Mouse (Mus musculus) heart, adult 11 months (tissue): ENCODE data around the gene Rpl9-ps1.

Experiments
- DNase-seq: peaks from one replicate; pipeline ENCODE4 v3.0.0; 2022

The Rpl9-ps1 gene

GRCm38 (mm10) chr11:83645521-83645920 lies at the start of gene Rpl9-ps1:
TSS of gene Rpl9-ps1 (minus strand) at chr11:83645621.
- no peak for DNase-seq

- peak; percentile 24 for DNase-seq
Measured at GRCm38 (mm10) chr11:83692008-83692407, 46.6 kb upstream of the Rpl9-ps1 start.

- no peak for DNase-seq
Measured at GRCm38 (mm10) chr11:83689918-83690317, 44.5 kb upstream of the Rpl9-ps1 start.

- no peak for DNase-seq
Measured at GRCm38 (mm10) chr11:83675665-83676064, 30.2 kb upstream of the Rpl9-ps1 start.

- DNase-seq, result no peak
Measured at GRCm38 (mm10) chr11:83671743-83672142, 26.3 kb upstream of the Rpl9-ps1 start.

DNA sequence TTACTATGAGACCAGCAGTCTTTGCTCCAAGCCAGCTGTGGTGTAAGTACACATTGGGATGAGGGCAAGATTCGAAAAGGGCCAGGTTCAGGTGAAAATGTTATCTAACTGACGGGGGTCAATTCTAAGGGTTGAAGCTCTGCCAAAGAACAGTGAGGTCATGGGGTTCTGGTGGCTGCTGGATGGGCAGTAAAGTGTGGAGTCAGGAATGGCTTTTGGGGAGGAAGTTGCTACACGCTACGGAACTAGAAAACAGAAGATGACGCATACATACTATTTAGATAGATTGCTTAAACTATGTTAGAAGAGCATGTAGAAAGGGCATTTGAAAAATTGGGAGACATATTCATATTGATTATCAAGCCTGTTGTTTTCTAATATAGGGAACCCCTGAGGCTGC lies 18.1 kb upstream of the Rpl9-ps1 start:
- peak; percentile 89 for DNase-seq

- DNase-seq, result peak; percentile 92
Measured at GRCm38 (mm10) chr11:83662204-83662603, 16.8 kb upstream of the Rpl9-ps1 start, which contains the start of gene Ccl4. TSS of gene Ccl4 (plus strand) at chr11:83662584.

DNA sequence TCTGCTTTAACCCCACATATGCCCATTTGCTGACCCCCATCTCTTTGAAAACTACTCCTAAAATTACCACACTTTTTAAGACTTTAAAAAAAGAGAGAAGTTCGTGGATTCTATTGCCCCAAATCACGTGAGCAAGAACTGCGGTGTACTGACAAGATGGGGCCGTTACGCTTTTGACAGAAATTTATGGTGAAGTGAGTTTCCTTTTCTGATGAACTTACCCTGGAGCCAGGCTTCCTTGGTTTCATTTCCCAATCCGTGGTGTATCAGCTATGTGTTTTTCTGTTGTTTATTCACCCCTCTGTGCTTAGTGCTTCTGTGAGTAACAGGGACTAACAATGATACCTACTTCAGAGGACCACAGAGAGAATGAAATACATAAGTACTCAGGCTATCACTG lies 13.4 kb upstream of the Rpl9-ps1 start:
- DNase-seq, result no peak

DNA sequence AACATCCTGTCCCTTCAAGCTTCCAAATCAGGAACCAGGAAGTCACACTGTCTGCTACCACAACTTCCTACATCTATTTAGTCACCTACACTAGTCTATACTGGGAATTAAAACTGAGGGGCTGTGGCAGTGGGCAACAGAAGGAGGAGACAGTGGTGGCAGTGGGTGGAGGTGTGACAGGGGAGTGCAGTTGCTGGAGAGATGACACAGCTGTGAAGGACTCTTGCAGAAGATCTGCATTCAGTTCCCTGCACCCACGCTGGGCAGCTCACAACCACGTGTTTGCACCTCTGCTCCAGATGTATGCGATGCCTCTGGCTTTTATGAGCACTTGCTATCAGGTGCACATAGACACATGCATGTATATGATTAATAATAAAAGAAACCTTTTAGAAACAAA lies 12.1 kb upstream of the Rpl9-ps1 start:
- DNase-seq, result no peak

- DNase-seq, result no peak
Measured at GRCm38 (mm10) chr11:83654606-83655005, 9.2 kb upstream of the Rpl9-ps1 start.

GRCm38 (mm10) chr11:83649305-83649841 lies 4.0 kb upstream of the Rpl9-ps1 start, which contains the start of gene Ccl3:
TSS of gene Ccl3 (minus strand) at chr11:83649355.
- DNase-seq, result peak; percentile 94

DNA sequence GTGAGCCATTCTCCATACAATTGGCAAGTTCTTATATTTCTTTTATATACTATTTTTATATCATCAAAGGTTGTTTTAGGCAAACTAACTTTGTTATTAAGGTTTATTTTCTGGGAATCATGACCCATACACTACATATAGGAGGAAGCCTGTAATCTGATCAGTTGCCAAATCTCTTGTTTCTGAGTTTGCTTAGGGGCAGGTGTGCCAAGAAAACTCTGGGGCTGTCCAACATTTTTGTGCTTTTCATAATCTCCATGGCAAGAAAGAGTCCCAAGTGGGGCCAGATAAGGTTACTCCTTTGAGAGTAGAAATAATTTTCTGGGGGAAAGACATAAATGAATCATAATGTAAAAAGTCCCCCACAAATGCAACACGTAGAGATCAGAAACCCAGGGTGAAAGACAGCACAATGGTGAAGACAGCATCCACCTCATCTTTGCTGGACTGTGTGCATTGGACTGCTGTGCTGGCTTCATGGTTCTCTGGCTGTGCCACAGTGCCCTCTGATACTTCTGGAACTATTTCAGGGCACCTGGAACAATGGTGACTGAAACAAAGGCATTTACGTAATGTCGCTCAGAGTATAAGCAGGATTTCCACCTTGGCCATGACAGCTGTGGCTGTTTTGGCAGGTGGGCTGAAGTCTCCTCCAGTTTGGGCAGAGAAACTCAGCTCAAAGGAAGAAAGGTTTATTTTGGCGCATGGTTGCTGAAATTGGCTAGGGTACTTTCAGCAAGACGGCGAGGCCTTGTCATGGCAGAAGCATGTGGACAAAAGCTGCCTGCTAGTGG lies 1.1 kb upstream of the Rpl9-ps1 start:
- peak; percentile 76 for DNase-seq

DNA sequence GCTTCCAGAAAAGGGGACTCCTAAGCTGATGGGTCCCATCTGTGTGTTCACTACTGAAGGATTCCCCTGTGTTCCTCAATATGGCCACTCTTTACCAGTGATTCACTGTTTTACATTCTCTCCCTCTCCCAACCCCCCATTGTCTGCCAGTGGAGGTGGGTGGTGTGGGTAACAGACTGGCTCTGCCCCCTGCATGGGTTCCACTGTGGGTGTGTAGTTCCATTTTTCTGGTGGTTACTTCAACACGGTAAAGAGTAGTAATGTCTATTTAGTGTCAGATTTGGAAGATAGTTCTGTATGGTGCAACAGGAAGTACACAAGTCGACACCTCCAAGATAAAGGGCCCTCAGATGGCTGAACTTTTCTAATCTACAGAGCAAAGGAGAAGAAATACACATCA lies 4.2 kb downstream of the Rpl9-ps1 start:
- DNase-seq, result peak; percentile 67

DNA sequence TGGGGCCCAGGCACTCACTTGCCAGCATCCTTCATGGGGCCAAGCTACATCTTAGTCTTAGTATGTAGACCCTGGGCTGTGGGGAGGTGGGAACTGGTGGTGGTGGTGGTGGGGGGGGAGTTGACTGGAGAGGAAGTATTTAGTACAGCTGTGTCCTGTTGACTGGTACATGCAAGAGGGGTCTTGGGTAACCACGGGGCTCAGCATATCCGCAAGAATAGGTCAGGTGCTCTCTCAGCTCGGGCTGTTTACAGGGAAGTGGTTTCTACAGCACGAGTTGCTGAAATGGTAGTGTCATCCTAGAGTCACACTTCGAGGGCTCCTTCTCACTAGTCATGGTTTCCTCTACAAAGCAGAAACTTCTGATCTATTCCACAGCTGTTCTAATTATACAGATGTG lies 5.3 kb downstream of the Rpl9-ps1 start:
- peak; percentile 94 for DNase-seq

GRCm38 (mm10) chr11:83639533-83639932 lies 5.9 kb downstream of the Rpl9-ps1 start:
- peak; percentile 73 for DNase-seq

DNA sequence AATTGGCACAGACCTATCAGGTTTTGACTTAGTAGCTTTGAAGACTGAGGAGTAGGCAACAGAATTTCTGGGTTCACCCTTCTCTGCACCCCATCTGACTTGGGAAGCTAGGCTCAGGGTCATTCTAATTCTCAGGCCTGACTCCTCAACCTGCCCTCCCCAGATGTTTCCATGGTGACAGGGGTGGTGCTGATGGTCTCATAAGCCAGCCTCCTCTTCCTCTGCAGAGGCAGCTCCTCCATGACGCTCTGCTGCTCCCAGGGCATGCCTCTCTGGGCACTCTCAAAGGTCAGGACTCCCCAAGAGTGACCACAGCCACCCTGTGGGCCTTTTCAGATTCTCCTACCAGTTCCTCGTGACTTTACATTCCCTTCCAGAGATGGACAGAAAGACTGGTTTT lies 6.5 kb downstream of the Rpl9-ps1 start:
- peak; percentile 86 for DNase-seq

- DNase-seq, result peak; percentile 73
Measured at GRCm38 (mm10) chr11:83636742-83637235, 8.6 kb downstream of the Rpl9-ps1 start.

DNA sequence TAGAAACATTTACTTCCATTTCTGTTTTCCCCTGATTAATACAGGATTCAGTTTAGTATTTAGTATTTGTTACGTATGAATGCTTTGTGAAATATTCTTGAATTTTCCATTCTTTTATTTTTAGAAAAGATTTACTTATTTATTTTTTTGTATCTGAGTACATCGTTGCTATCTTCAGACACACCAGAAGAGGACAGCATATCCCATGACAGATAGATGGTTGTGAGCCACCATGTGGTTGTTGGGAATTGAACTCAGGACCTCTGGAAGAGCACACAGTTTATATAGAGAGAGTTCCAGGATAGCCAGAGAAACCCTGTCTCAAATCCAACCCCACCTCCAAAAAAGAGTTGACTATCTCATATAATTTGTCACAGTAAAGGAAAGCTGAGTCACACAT lies 10.5 kb downstream of the Rpl9-ps1 start:
- DNase-seq, result no peak

DNA sequence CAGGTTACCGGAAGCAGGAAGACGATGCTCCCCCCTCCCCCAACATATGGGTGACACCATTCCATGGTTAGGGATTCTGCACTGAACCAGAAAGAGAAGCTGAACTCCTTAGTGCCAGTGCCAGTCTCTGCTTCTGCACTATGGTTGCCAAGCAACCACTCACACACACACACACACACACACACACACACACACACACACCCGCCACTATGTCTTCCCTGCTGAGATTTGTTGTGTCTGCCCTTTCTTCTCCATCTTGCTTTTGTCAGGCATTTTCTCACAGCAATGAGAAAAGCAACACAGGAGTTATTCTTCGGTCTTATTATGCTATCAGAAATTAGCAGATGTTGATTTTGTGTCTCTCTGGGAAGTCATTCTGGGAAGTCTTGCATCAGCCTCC lies 11.0 kb downstream of the Rpl9-ps1 start:
- no peak for DNase-seq

- DNase-seq, result no peak
Measured at GRCm38 (mm10) chr11:83632744-83633143, 12.7 kb downstream of the Rpl9-ps1 start.

DNA sequence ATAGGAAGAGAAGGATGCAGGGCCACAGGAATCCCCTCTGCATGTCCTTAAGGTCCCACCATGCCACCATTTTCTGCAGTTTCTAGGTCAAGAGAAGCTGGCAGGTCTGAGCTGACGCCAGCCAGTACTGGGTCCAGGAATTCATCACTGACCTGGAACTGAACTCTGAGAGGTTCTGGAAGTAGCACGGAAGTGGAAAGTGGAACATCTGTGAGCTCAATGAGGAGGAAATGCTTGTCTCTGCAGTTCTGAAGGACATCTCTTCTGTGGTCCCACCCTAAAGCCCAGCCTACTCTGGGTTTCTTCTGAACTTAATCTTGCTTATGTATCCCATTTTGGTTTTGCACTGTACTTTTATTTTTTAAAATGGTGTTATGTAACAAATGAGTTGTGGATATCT lies 14.4 kb downstream of the Rpl9-ps1 start:
- DNase-seq, result peak; percentile 94

DNA sequence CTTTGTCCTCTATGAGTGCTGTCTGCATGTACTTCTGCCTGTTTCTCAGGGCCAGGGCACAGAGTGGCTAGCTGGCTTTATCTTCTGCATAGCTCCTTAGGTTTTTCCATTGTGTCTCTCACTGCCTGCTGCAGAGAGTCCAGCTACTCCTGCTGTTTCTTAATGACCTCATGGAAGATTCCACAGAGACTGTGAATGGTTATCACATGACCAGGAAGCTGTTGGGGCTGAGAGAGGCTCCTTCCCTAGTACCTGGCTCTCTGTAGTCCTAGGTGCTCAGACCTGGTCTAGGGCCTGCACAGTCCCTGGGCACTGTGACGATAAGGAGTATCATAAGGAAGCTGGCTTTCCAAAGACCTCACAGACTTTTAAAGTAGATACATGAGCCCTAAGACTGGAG lies 14.8 kb downstream of the Rpl9-ps1 start:
- no peak for DNase-seq

- DNase-seq, result no peak
Measured at GRCm38 (mm10) chr11:83628808-83629207, 16.6 kb downstream of the Rpl9-ps1 start.

DNA sequence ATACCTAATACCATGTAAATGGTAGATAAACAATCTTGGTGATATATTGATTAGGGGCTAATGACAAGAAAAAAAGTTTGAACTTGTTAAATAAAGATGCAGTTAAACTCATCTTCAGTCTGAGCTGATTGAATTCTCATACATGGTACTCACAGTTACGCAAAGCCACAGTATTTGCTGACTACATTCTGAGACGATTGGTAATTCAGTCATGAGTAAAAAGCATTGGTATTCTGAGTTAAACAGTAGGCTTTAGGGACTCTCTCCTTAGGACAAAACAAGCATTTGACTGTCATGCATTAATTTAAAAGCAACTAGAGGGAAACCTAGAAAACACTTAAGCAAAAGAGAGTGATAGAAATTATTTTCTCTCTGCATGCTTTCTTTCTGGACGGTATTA lies 21.8 kb downstream of the Rpl9-ps1 start:
- DNase-seq, result no peak
